Mouse (Mus musculus) lung, embryonic 14.5 days (tissue): Measurements from ENCODE around the gene Gm49373. TPM values are rescaled to one million over a fixed set of nuclear protein-coding genes. Genes with fewer than 3 reads are reported as not detected.
A peak's percentile ranks its signal among the peaks of the same experiment; 100 is the strongest.

Experiments
- ATAC-seq: fragments of 200-750 bp; cut with Nextera tagmentation; 2 replicates; pipeline ENCODE4 v1.8.0; 2017; ENCODE audit warnings: mild to moderate bottlenecking, moderate TSS enrichment, moderate library complexity; ENCODE audit not compliant: insufficient read depth
- DNase-seq: peaks from one replicate; pipeline ENCODE4 v3.0.0-alpha.2; 2015
- H3K27ac ChIP-seq: fragments of 300-500 bp; sonication (generic); 2 replicates; pipeline ENCODE4 v1.5.1; 2014; ENCODE audit warnings: low read depth, mild to moderate bottlenecking, moderate library complexity
- H3K27me3 ChIP-seq: fragments of 300-500 bp; sonication (generic); 2 replicates; pipeline ENCODE4 v1.6.1; 2014; ENCODE audit warnings: low read length, control low read depth; ENCODE audit not compliant: insufficient read depth
- H3K36me3 ChIP-seq: fragments of 300-500 bp; sonication (generic); 2 replicates; pipeline ENCODE4 v1.6.1; 2014; ENCODE audit warnings: control low read depth; ENCODE audit not compliant: insufficient read depth
- H3K4me1 ChIP-seq: fragments of 300-500 bp; sonication (generic); 2 replicates; pipeline ENCODE4 v1.6.1; 2014; ENCODE audit warnings: antibody characterized with exemption, control low read depth; ENCODE audit not compliant: insufficient read depth
- H3K4me2 ChIP-seq: fragments of 300-500 bp; sonication (generic); 2 replicates; pipeline ENCODE4 v1.6.1; 2014; ENCODE audit warnings: mild to moderate bottlenecking
- H3K4me3 ChIP-seq: fragments of 300-500 bp; sonication (generic); 2 replicates; pipeline ENCODE4 v1.5.1; 2014; ENCODE audit warnings: low read depth, low read length
- H3K9ac ChIP-seq: fragments of 300-500 bp; sonication (generic); 2 replicates; pipeline ENCODE4 v1.6.1; 2014
- H3K9me3 ChIP-seq: fragments of 300-500 bp; sonication (generic); 2 replicates; pipeline ENCODE4 v1.6.1; 2016; ENCODE audit warnings: low read depth, low read length, control low read depth
- CTCF ChIP-seq: IDR thresholded peaks from 2 replicates; pipeline ENCODE4 v1.5.1; 2016; ENCODE audit warnings: antibody characterized with exemption, low read depth
- WGBS: fragments of 180-500 bp; shearing (Covaris S2); extraction: QIAGEN DNeasy Blood & Tissue Kit; methylation state at CpG from one replicate; pipeline ENCODE4 v1.1.7; 2014; 5-methylcytosine and 5-hydroxymethylcytosine counted together
- polyA plus RNA-seq: library from polyadenylated mRNA; unstranded; fragments of >200 nt; fragmentation: Nextera tagmentation; extraction: Ambion mirVana; gene quantifications from 2 replicates; pipeline ENCODE4 v1.2.1, GENCODE M21; 2014

The Gm49373 gene
- polyA plus RNA-seq, 1 experiment from 2014 or later, result 0.78 TPM

GRCm38 (mm10) chr9:21041308-21041707, 31.6 kb downstream of the Gm49373 start:
- Histone ChIP-seq H3K27ac (no peak overlapping the region), H3K36me3 (no peaks in the 10 kb centered on the region), H3K27me3 (peaks cover 29% of the 10 kb centered on the region), H3K9me3 (no peaks in the 10 kb centered on the region), H3K4me2 (no peak overlapping the region), H3K4me1 (peaks cover 6% of the 10 kb centered on the region), H3K9ac (no peak overlapping the region), H3K4me3 (no peak overlapping the region)
- 34% methylated on average over 4 of the region's 4 CpGs for WGBS
- 0 out of 2 replicates have a peak, but pooled peaks have one; percentile 4 for ATAC-seq
- no peak for TF ChIP-seq CTCF
- no peak for DNase-seq

- no peak for ATAC-seq
- no peak overlapping the region for H3K4me2 ChIP-seq
- no peak overlapping the region for H3K9ac ChIP-seq
- H3K4me1 ChIP-seq, result peaks cover 6% of the 10 kb centered on the region
- peaks cover 44% of the 10 kb centered on the region for H3K27me3 ChIP-seq
- no peak for DNase-seq
- no peak overlapping the region for H3K4me3 ChIP-seq
- WGBS, result 75% methylated on average over 3 of the region's 3 CpGs
- no peaks in the 10 kb centered on the region for H3K36me3 ChIP-seq
- no peak overlapping the region for H3K27ac ChIP-seq
- TF ChIP-seq CTCF, result no peak
- H3K9me3 ChIP-seq, result no peaks in the 10 kb centered on the region
Measured at GRCm38 (mm10) chr9:21039779-21040178, 33.1 kb downstream of the Gm49373 start.

- H3K4me3 ChIP-seq, result peak overlapping the region; percentile 32
- ATAC-seq, result peak; percentile 29; the same call in 1 of the 2 replicates
- H3K4me2 ChIP-seq, result peak overlapping the region; percentile 68
- TF ChIP-seq CTCF, result no peak
- WGBS, result 2% methylated on average over 31 of the region's 31 CpGs
- H3K9me3 ChIP-seq, result no peaks in the 10 kb centered on the region
- peak overlapping the region; percentile 27; the same call in 1 of the 2 replicates for H3K9ac ChIP-seq
- DNase-seq, result peak; percentile 74
- H3K27me3 ChIP-seq, result peaks cover 66% of the 10 kb centered on the region
- no peaks in the 10 kb centered on the region for H3K36me3 ChIP-seq
- H3K27ac ChIP-seq, result no peak overlapping the region
- H3K4me1 ChIP-seq, result peaks cover 6% of the 10 kb centered on the region
Measured at GRCm38 (mm10) chr9:21037481-21037891, 35.4 kb downstream of the Gm49373 start.

- Histone ChIP-seq H3K9me3 (no peaks in the 10 kb centered on the region), H3K27ac (no peak overlapping the region), H3K4me1 (peaks cover 11% of the 10 kb centered on the region), H3K4me3 (peak overlapping the region; percentile 32; the same call in 1 of the 2 replicates), H3K4me2 (0 out of 2 replicates have a peak overlapping the region, but pooled peaks have one; percentile 16), H3K9ac (no peak overlapping the region), H3K36me3 (no peaks in the 10 kb centered on the region), H3K27me3 (peaks cover 74% of the 10 kb centered on the region)
- ATAC-seq (no peak), DNase-seq (no peak)
- 4% methylated on average over 22 of the region's 22 CpGs for WGBS
- TF ChIP-seq CTCF, result no peak
Measured at GRCm38 (mm10) chr9:21036666-21037065, 36.2 kb downstream of the Gm49373 start.

- Histone ChIP-seq H3K4me2 (no peak overlapping the region), H3K4me1 (peaks cover 16% of the 10 kb centered on the region), H3K9ac (no peak overlapping the region), H3K36me3 (no peaks in the 10 kb centered on the region), H3K9me3 (no peaks in the 10 kb centered on the region), H3K27me3 (peaks cover 76% of the 10 kb centered on the region), H3K27ac (no peak overlapping the region), H3K4me3 (no peak overlapping the region)
- DNase-seq, result no peak
- WGBS, result 9% methylated on average over 20 of the region's 20 CpGs
- no peak for ATAC-seq
- no peak for TF ChIP-seq CTCF
Measured at GRCm38 (mm10) chr9:21036161-21036560, 36.7 kb downstream of the Gm49373 start.

GRCm38 (mm10) chr9:21035586-21035985, 37.3 kb downstream of the Gm49373 start:
- Histone ChIP-seq H3K4me3 (no peak overlapping the region), H3K4me1 (peaks cover 18% of the 10 kb centered on the region), H3K36me3 (no peaks in the 10 kb centered on the region), H3K4me2 (no peak overlapping the region), H3K9me3 (no peaks in the 10 kb centered on the region), H3K9ac (no peak overlapping the region), H3K27me3 (peaks cover 76% of the 10 kb centered on the region), H3K27ac (no peak overlapping the region)
- DNase-seq (no peak), ATAC-seq (no peak)
- TF ChIP-seq CTCF, result no peak
- 27% methylated on average over 9 of the region's 9 CpGs for WGBS

- Histone ChIP-seq H3K4me1 (peaks cover 24% of the 10 kb centered on the region), H3K4me2 (no peak overlapping the region), H3K9me3 (no peaks in the 10 kb centered on the region), H3K36me3 (no peaks in the 10 kb centered on the region), H3K27me3 (peaks cover 82% of the 10 kb centered on the region), H3K9ac (no peak overlapping the region), H3K4me3 (no peak overlapping the region), H3K27ac (no peak overlapping the region)
- no peak for DNase-seq
- 5% methylated on average over 17 of the region's 17 CpGs for WGBS
- TF ChIP-seq CTCF, result no peak; the same call in 1 of the 2 replicates
- no peak for ATAC-seq
Measured at GRCm38 (mm10) chr9:21034481-21035085, 38.3 kb downstream of the Gm49373 start.
